Mouse (Mus musculus) limb, embryonic 10.5 days (tissue): ENCODE measurements at regions not wholly inside any gene's neighbourhood (a gene's known extent, or its start where the extent isn't known, plus 50 kb on each side); places are given as distances from the start of the nearest gene placed in this dataset.
"Not testable (repeated sequence)": the region's sequence is repeated elsewhere in the genome, so short reads cannot be mapped to it uniquely, and the experiment has no call there.

Experiments
- DNase-seq: peaks from one replicate; pipeline ENCODE4 v3.0.0-alpha.2; 2017; ENCODE audit warnings: low spot score
- H3K27ac ChIP-seq: fragments of 300-500 bp; sonication (generic); 2 replicates; pipeline ENCODE4 v1.5.1; 2016; ENCODE audit warnings: mild to moderate bottlenecking
- H3K27me3 ChIP-seq: fragments of 300-500 bp; sonication (generic); 2 replicates; pipeline ENCODE4 v1.6.1; 2016; ENCODE audit warnings: low read depth, mild to moderate bottlenecking; ENCODE audit not compliant: poor library complexity, severe bottlenecking
- H3K36me3 ChIP-seq: fragments of 300-500 bp; sonication (generic); 2 replicates; pipeline ENCODE4 v1.6.1; 2016; ENCODE audit warnings: mild to moderate bottlenecking, moderate library complexity
- H3K4me1 ChIP-seq: fragments of 300-500 bp; sonication (generic); 2 replicates; pipeline ENCODE4 v1.6.1; 2016
- H3K4me3 ChIP-seq: fragments of 300-500 bp; sonication (generic); 2 replicates; pipeline ENCODE4 v1.5.1; 2016; ENCODE audit warnings: mild to moderate bottlenecking, moderate library complexity
- H3K9me3 ChIP-seq: fragments of 300-500 bp; sonication (generic); replicated peaks from 2 replicates; pipeline ENCODE4 v1.6.1; 2016; ENCODE audit warnings: mild to moderate bottlenecking
- WGBS: fragments of 180-500 bp; shearing (Covaris S2); methylation state at CpG from one replicate; pipeline ENCODE4 v1.1.7; 2016; 5-methylcytosine and 5-hydroxymethylcytosine counted together

DNA sequence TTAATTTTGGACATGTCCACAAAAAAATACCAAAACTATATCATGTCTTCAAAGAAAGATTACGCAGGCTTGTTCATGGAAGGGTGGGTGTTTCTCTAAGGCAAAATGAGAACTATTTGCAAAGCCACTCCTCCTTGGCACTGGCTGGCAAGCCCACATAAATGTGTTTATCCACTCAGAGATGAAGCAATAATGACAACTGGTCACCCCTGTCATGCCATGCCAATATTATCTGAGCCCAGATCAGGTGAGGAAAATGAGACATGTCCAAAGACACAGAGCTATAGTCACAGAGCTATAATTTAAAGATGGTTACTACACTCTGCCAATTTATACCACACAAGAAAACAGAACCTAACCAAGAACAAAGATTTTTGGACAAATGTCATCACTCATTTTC, 227.0 kb upstream of the Zfp703 start:
- WGBS, result 98% methylated on average over 1 of the region's 1 CpGs
- Histone ChIP-seq H3K4me1 (peaks cover 31% of the 10 kb centered on the region), H3K27ac (no peak overlapping the region), H3K9me3 (no peaks in the 10 kb centered on the region), H3K4me3 (no peak overlapping the region), H3K27me3 (peaks cover 56% of the 10 kb centered on the region), H3K36me3 (no peaks in the 10 kb centered on the region)
- DNase-seq, result no peak

DNA sequence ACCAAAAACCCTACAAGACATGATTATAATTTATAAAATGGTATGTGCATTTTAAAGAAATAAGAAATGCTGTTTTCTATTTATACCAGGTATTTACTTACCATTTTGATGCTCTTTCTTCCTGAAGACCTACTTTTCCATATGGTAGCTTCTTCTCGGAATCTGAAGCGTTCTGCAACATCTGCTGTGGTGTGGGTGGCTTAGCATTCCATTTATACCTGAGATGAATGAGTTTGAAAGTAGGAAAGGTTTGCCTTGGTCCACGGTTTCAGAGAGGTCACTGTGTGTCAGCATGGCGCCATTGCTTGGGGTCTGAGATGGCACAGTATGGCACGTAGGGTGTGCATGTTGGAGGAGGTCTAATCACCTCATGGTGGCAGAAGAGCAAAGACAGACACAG, 225.5 kb upstream of the Zfp703 start:
- Histone ChIP-seq H3K27me3 (peaks cover 45% of the 10 kb centered on the region), H3K27ac (no peak overlapping the region), H3K4me3 (no peak overlapping the region), H3K4me1 (peaks cover 30% of the 10 kb centered on the region), H3K36me3 (no peaks in the 10 kb centered on the region), H3K9me3 (no peaks in the 10 kb centered on the region)
- WGBS, result 93% methylated on average over 5 of the region's 5 CpGs
- no peak for DNase-seq

DNA sequence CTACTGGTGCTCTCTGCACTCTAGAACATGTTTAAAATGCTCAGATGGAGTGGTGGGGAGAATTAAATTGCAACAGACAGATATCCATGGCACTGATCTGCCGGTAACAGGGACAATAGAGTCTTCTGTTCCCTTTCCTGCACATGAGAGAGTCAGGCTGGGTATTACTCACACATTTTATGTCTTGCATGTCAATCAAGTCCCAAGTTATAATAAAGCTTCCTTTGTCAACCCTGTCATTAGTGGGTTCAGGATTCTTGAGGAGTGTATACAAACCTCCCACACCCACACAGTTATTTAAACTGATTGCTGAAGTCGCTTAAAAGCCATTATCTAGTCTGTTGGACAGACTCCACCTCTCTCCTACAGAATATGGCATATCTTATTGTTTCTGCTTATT, 220.7 kb upstream of the Zfp703 start:
- no peak overlapping the region for H3K4me3 ChIP-seq
- H3K27ac ChIP-seq, result no peak overlapping the region
- no peaks in the 10 kb centered on the region for H3K9me3 ChIP-seq
- H3K36me3 ChIP-seq, result no peaks in the 10 kb centered on the region
- H3K27me3 ChIP-seq, result peaks cover 29% of the 10 kb centered on the region
- DNase-seq, result no peak
- WGBS, result 83% methylated on average over 2 of the region's 2 CpGs
- 0 out of 2 replicates have a peak, but pooled peaks cover 3% of the 10 kb centered on the region for H3K4me1 ChIP-seq

- no peaks in the 10 kb centered on the region for H3K9me3 ChIP-seq
- peaks cover 45% of the 10 kb centered on the region for H3K27me3 ChIP-seq
- 87% methylated on average over 1 of the region's 1 CpGs for WGBS
- DNase-seq, result no peak
- no peaks in the 10 kb centered on the region for H3K36me3 ChIP-seq
- no peak overlapping the region for H3K27ac ChIP-seq
- peaks cover 30% of the 10 kb centered on the region for H3K4me1 ChIP-seq
- no peak overlapping the region for H3K4me3 ChIP-seq
Measured at GRCm38 (mm10) chr8:26760726-26761125, 216.4 kb upstream of the Zfp703 start.

DNA sequence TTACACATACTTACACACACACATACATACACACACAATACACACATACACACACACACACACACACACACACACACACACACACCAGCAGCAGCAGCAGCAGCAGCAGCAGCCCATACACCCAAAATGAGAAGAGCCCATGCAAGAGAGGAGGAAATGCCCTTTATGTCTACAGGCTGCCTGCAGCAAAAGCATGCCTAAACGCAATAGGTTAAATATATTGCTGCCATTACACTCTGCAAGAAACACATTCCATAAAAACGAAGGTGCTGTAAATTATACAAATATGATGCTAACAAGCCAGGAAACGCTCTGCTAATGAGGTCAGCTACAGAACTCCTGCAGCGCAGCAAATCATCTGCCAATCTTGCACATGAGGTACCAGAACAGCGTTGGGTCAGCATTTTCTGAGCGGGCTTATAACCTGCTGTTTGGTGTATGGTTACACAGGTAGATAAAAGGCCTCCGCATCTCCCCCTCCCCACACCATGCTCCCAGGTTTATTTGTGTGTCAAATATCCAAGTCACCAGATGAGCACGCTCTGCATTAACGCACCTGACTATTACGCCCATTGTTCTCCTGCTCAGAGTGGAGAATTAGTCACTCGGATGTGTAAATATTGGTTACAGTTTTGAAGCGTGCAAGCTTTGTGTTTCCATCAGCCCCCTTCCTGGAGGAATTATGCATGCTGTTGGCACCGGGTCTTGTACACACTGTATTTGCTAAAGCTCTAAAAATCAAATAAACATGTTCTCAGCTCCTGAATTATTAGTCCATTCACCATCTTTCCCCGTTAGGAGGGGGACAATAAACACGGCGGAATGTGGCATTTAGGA, 214.0 kb upstream of the Zfp703 start:
- DNase-seq, result no peak
- no peak overlapping the region for H3K27ac ChIP-seq
- H3K36me3 ChIP-seq, result no peaks in the 10 kb centered on the region
- peaks cover 47% of the 10 kb centered on the region for H3K4me1 ChIP-seq
- H3K4me3 ChIP-seq, result no peak overlapping the region
- 60% methylated on average over 16 of the region's 16 CpGs for WGBS
- H3K27me3 ChIP-seq, result peaks cover 66% of the 10 kb centered on the region
- no peaks in the 10 kb centered on the region for H3K9me3 ChIP-seq

GRCm38 (mm10) chr8:26768474-26769229, 208.5 kb upstream of the Zfp703 start:
- Histone ChIP-seq H3K4me1 (peaks cover 48% of the 10 kb centered on the region), H3K27ac (no peak overlapping the region), H3K36me3 (no peaks in the 10 kb centered on the region), H3K27me3 (peaks cover 98% of the 10 kb centered on the region), H3K9me3 (no peaks in the 10 kb centered on the region), H3K4me3 (no peak overlapping the region)
- WGBS, result 90% methylated on average over 10 of the region's 10 CpGs
- no peak for DNase-seq

DNA sequence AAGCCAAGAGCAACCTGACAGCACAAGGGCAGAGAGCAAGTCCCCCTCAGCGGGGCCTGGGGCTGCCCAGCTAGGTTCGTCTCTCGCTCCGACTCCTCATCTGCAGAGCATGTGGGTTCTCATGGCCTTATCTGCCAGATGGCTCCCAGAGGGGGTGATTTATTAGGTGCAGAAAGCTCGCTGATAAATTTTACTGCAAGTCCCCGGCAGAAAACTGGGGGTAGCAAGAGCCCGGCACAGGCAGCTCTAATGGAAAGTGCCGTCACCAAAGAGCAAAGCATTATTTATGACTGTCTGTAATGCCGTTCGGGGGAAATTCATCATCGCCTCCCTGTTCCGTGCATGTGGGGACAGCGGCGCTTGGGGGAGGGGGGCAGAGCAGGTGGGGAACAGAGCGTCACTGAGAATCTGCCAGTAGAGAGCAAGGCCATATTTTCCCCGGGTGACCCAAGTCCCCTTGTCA, 206.7 kb upstream of the Zfp703 start:
- 5% methylated on average over 16 of the region's 16 CpGs for WGBS
- H3K4me3 ChIP-seq, result peak overlapping the region; percentile 40

DNA sequence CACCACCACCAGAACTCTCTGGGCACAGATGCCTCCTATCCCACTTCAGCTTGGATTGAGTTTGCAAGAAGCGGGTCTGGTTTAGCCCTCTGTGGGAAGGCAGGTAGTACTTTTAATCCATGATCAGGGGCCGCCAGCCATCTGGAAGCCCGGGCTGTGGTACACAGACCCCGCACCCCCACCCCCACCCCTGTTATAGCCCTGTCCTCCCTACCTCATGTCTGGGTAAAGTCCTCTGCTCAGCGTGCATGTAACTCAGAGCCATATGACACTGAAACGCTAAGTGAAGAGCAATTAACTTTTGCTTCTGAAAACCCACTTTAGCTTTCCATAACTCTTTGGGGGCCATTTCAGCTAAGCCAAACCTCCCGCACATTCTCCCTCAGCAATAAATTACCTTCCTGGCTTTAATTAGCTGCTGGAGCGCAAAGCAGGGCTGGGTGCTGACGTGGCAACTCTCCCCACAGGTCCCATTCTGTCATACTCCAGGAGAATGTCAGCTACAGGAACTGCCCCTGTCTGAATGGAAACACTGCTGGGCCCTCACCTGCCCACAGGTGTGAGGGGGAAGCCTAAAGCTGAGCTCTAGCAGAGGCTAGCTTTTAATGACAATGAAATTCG, 198.1 kb upstream of the Zfp703 start:
- H3K9me3 ChIP-seq, result no peaks in the 10 kb centered on the region
- H3K27ac ChIP-seq, result 0 out of 2 replicates have a peak overlapping the region, but pooled peaks have one; percentile 8
- H3K4me1 ChIP-seq, result peaks cover 27% of the 10 kb centered on the region
- 21% methylated on average over 10 of the region's 10 CpGs for WGBS
- no peaks in the 10 kb centered on the region for H3K36me3 ChIP-seq
- peaks cover 99% of the 10 kb centered on the region for H3K27me3 ChIP-seq
- DNase-seq, result peak; percentile 63
- H3K4me3 ChIP-seq, result peak overlapping the region; percentile 24

More for the DNA sequence above, 206.7 kb upstream of the Zfp703 start:
- H3K9me3 ChIP-seq, result no peaks in the 10 kb centered on the region
- H3K4me1 ChIP-seq, result peaks cover 38% of the 10 kb centered on the region
- H3K27ac ChIP-seq, result peak overlapping the region; percentile 43; the same call in 1 of the 2 replicates
- no peaks in the 10 kb centered on the region for H3K36me3 ChIP-seq
- peaks cover 99% of the 10 kb centered on the region for H3K27me3 ChIP-seq
- DNase-seq, result peak; percentile 79

- DNase-seq, result peak; percentile 49
- Histone ChIP-seq H3K36me3 (no peaks in the 10 kb centered on the region), H3K4me1 (peaks cover 27% of the 10 kb centered on the region), H3K27me3 (peaks cover 92% of the 10 kb centered on the region), H3K9me3 (no peaks in the 10 kb centered on the region), H3K27ac (no peak overlapping the region), H3K4me3 (peak overlapping the region; percentile 34)
- WGBS, result 17% methylated on average over 19 of the region's 19 CpGs
Measured at GRCm38 (mm10) chr8:26780515-26780914, 196.6 kb upstream of the Zfp703 start.

DNA sequence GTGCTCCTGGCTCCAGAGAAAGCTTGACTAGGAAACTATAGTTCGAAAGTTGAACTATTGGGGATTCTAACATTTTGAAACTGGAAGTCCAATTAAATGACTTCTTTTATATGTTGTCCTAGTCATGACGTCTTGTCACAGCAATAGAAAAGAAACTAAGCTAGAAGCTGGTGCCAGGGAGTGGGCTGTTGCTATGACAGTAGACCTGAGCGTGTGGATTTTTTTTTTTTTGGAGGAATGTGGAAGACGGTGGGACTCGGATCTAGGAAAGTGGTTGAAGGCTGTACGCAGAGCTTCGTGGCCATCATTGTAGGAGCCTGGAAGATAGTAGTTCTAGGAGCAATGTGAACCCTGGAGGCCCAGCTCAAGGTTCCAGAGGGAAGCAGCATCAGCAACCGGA, 194.2 kb upstream of the Zfp703 start:
- peaks cover 27% of the 10 kb centered on the region for H3K4me1 ChIP-seq
- H3K4me3 ChIP-seq, DNase-seq, H3K36me3 ChIP-seq, H3K27ac ChIP-seq, H3K9me3 ChIP-seq: not testable (repeated sequence)
- 92% methylated on average over 8 of the region's 8 CpGs for WGBS
- H3K27me3 ChIP-seq, result peaks cover 71% of the 10 kb centered on the region

DNA sequence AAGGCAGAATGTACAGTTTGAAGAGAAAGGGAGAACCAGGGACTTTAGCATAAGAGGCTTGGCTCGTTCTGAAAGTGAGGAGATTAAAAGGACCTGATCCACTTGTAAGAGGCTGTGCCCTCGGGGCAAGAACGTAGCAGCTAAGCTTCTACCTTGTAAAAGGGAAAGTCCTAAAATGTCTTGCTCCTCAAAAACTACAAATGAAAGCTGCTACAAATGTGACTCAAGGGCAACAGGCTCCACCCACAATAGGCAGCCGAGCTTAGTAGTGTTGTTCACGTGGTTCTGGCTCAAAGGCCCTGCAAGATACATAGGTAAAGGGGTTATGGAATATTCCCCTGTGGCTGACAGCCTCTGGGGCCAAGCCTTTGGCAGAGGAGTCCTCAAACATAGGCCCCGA, 192.7 kb upstream of the Zfp703 start:
- Histone ChIP-seq H3K27me3 (peaks cover 64% of the 10 kb centered on the region), H3K36me3 (no peaks in the 10 kb centered on the region), H3K4me3 (no peak overlapping the region), H3K9me3 (no peaks in the 10 kb centered on the region), H3K27ac (no peak overlapping the region), H3K4me1 (peaks cover 13% of the 10 kb centered on the region)
- 75% methylated on average over 6 of the region's 6 CpGs for WGBS
- no peak for DNase-seq

GRCm38 (mm10) chr8:26791795-26792194, 185.3 kb upstream of the Zfp703 start:
- H3K27me3 ChIP-seq, result peaks cover 61% of the 10 kb centered on the region
- no peak overlapping the region for H3K27ac ChIP-seq
- no peaks in the 10 kb centered on the region for H3K9me3 ChIP-seq
- no peaks in the 10 kb centered on the region for H3K36me3 ChIP-seq
- H3K4me1 ChIP-seq, result peaks cover 12% of the 10 kb centered on the region
- no peak overlapping the region for H3K4me3 ChIP-seq
- WGBS, result 85% methylated on average over 2 of the region's 2 CpGs
- no peak for DNase-seq
